Mouse (Mus musculus): ENCODE results near the gene Dlk2. TPM values are rescaled to one million over a fixed set of nuclear protein-coding genes. Genes with fewer than 3 reads are reported as not detected.

Gene Dlk2
- total and polyA plus RNA-seq, 2 experiments from 2014 or later, result 22.9 to 66.8 TPM

- H3K4me2 ChIP-seq (ENCODE audit: low read depth, low read length, poor library complexity, severe bottlenecking), result no peak overlapping the region
- WGBS, result 93% methylated on average over 10 of the region's 10 CpGs
- H3K27me3 ChIP-seq (ENCODE audit: insufficient read depth, low read length), result no peaks in the 10 kb centered on the region
- H3K4me3 ChIP-seq (ENCODE audit: low read depth, low read length), result no peak overlapping the region
- no peak for ATAC-seq (ENCODE audit: low FRiP score)
- H3K27ac ChIP-seq (ENCODE audit: low read depth, low read length), result no peak overlapping the region
- no peak for DNase-seq (ENCODE audit: low spot score)
- peaks cover 9% of the 10 kb centered on the region; the same call in 1 of the 2 replicates for H3K36me3 ChIP-seq (ENCODE audit: insufficient read depth, low read length)
- no peaks in the 10 kb centered on the region for H3K4me1 ChIP-seq (ENCODE audit: insufficient read depth, low read length)
- H3K9me3 ChIP-seq (ENCODE audit: low read length), result no peaks in the 10 kb centered on the region
- TF ChIP-seq CTCF (IDR thresholded peaks at IDR 0.05), result no peak
- no peak overlapping the region for H3K9ac ChIP-seq (replicated peaks; ENCODE audit: low read length, poor library complexity, severe bottlenecking)
Observed at GRCm38 (mm10) chr17:46275506-46275905, 21.7 kb upstream of the Dlk2 start.

GRCm38 (mm10) chr17:46277586-46277985 is 19.6 kb upstream of the Dlk2 start:
- Histone ChIP-seq H3K27ac (ENCODE audit: low read depth, low read length) (no peak overlapping the region), H3K9ac (replicated peaks; ENCODE audit: low read length, poor library complexity, severe bottlenecking) (no peak overlapping the region), H3K36me3 (ENCODE audit: insufficient read depth, low read length) (peaks cover 9% of the 10 kb centered on the region; the same call in 1 of the 2 replicates), H3K4me1 (ENCODE audit: insufficient read depth, low read length) (peaks cover 7% of the 10 kb centered on the region; the same call in 1 of the 2 replicates), H3K27me3 (ENCODE audit: insufficient read depth, low read length) (no peaks in the 10 kb centered on the region), H3K4me2 (ENCODE audit: low read depth, low read length, poor library complexity, severe bottlenecking) (no peak overlapping the region), H3K9me3 (ENCODE audit: low read length) (no peaks in the 10 kb centered on the region), H3K4me3 (ENCODE audit: low read depth, low read length) (no peak overlapping the region)
- WGBS, result 92% methylated on average over 4 of the region's 4 CpGs
- TF ChIP-seq CTCF (IDR thresholded peaks at IDR 0.05), result no peak
- ATAC-seq (ENCODE audit: low FRiP score) (no peak), DNase-seq (ENCODE audit: low spot score) (no peak)

GRCm38 (mm10) chr17:46278011-46278765 is 19.0 kb upstream of the Dlk2 start:
- WGBS, result 93% methylated on average over 12 of the region's 12 CpGs
- Histone ChIP-seq H3K4me3 (ENCODE audit: low read depth, low read length) (no peak overlapping the region), H3K36me3 (ENCODE audit: insufficient read depth, low read length) (peaks cover 9% of the 10 kb centered on the region; the same call in 1 of the 2 replicates), H3K27ac (ENCODE audit: low read depth, low read length) (no peak overlapping the region), H3K9me3 (ENCODE audit: low read length) (no peaks in the 10 kb centered on the region), H3K4me1 (ENCODE audit: insufficient read depth, low read length) (peaks cover 7% of the 10 kb centered on the region; the same call in 1 of the 2 replicates), H3K4me2 (ENCODE audit: low read depth, low read length, poor library complexity, severe bottlenecking) (no peak overlapping the region), H3K9ac (replicated peaks; ENCODE audit: low read length, poor library complexity, severe bottlenecking) (no peak overlapping the region), H3K27me3 (ENCODE audit: insufficient read depth, low read length) (no peaks in the 10 kb centered on the region)
- DNase-seq (ENCODE audit: low spot score) (no peak), ATAC-seq (ENCODE audit: low FRiP score) (no peak)
- TF ChIP-seq CTCF (IDR thresholded peaks at IDR 0.05), result no peak

GRCm38 (mm10) chr17:46282483-46283123 is 14.6 kb upstream of the Dlk2 start, which contains the start of gene Tjap1:
Tjap1 (minus strand) TSS chr17:46283026.
- ATAC-seq (ENCODE audit: low FRiP score), result peak; percentile 96
- under 1% methylated on average over 37 of the region's 37 CpGs for WGBS
- DNase-seq (ENCODE audit: low spot score), result peak; percentile 88
- H3K4me2 ChIP-seq (ENCODE audit: low read depth, low read length, poor library complexity, severe bottlenecking), result peak within 1 kb of the TSS; percentile 98
- peaks cover 6% of the 10 kb centered on the region; the same call in 1 of the 2 replicates for H3K36me3 ChIP-seq (ENCODE audit: insufficient read depth, low read length)
- H3K9ac ChIP-seq (replicated peaks; ENCODE audit: low read length, poor library complexity, severe bottlenecking), result peak within 1 kb of the TSS; percentile 59
- H3K27ac ChIP-seq (ENCODE audit: low read depth, low read length), result 0 out of 2 replicates have a peak within 1 kb of the TSS, but pooled peaks have one; percentile 12
- H3K27me3 ChIP-seq (ENCODE audit: insufficient read depth, low read length), result no peaks in the 10 kb centered on the region
- TF ChIP-seq CTCF (IDR thresholded peaks at IDR 0.05), result no peak
- no peaks in the 10 kb centered on the region for H3K9me3 ChIP-seq (ENCODE audit: low read length)
- H3K4me1 ChIP-seq (ENCODE audit: insufficient read depth, low read length), result peaks cover 7% of the 10 kb centered on the region; the same call in 1 of the 2 replicates
- peak within 1 kb of the TSS; percentile 57 for H3K4me3 ChIP-seq (ENCODE audit: low read depth, low read length)

GRCm38 (mm10) chr17:46283140-46283539 is 14.1 kb upstream of the Dlk2 start:
- peak overlapping the region; percentile 98 for H3K4me2 ChIP-seq (ENCODE audit: low read depth, low read length, poor library complexity, severe bottlenecking)
- no peak for TF ChIP-seq CTCF (IDR thresholded peaks at IDR 0.05)
- H3K9ac ChIP-seq (replicated peaks; ENCODE audit: low read length, poor library complexity, severe bottlenecking), result 0 out of 2 replicates have a peak overlapping the region, but pooled peaks have one; percentile 59
- no peaks in the 10 kb centered on the region for H3K9me3 ChIP-seq (ENCODE audit: low read length)
- H3K27ac ChIP-seq (ENCODE audit: low read depth, low read length), result no peak overlapping the region
- 25% methylated on average over 9 of the region's 9 CpGs for WGBS
- ATAC-seq (ENCODE audit: low FRiP score), result peak; percentile 41; the same call in 1 of the 2 replicates
- H3K27me3 ChIP-seq (ENCODE audit: insufficient read depth, low read length), result no peaks in the 10 kb centered on the region
- peaks cover 3% of the 10 kb centered on the region; the same call in 1 of the 2 replicates for H3K36me3 ChIP-seq (ENCODE audit: insufficient read depth, low read length)
- peaks cover 7% of the 10 kb centered on the region; the same call in 1 of the 2 replicates for H3K4me1 ChIP-seq (ENCODE audit: insufficient read depth, low read length)
- no peak for DNase-seq (ENCODE audit: low spot score)
- H3K4me3 ChIP-seq (ENCODE audit: low read depth, low read length), result peak overlapping the region; percentile 57

Measured in midbrain, postnatal 0 days (tissue).